Mouse (Mus musculus): ENCODE measurements around the gene Sphk2.
A peak's percentile ranks its signal among the peaks of the same experiment; 100 is the strongest.

Sphk2 gene

DNA sequence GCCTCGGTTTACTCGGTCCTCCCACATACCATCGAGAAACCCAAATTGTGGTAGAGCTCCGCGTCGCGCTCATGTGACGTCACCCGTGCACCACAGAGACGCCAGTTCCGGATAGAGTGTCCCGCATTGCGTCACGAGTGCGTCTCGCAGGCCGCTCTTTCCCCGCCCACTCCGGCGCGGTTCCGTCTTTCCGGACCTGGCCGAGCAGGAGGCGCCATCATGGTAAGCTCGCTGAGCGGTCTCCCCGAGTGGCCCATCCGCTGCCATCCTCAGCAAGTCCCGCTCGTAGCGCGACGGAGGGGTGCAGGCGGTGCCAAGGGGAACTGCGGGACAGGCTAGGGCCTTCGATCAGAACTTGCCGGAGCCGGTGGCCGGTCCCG lies at the start of gene Sphk2:
Gene Sphk2, minus strand, starts transcription at position 85 of the 380 bp plus-strand sequence.
- peak; percentile 98 for DNase-seq (ENCODE audit: extremely low spot score)

GRCm38 (mm10) chr7:45767500-45767899 lies 49.7 kb upstream of the Sphk2 start:
- no peak for DNase-seq (ENCODE audit: extremely low spot score)

DNA sequence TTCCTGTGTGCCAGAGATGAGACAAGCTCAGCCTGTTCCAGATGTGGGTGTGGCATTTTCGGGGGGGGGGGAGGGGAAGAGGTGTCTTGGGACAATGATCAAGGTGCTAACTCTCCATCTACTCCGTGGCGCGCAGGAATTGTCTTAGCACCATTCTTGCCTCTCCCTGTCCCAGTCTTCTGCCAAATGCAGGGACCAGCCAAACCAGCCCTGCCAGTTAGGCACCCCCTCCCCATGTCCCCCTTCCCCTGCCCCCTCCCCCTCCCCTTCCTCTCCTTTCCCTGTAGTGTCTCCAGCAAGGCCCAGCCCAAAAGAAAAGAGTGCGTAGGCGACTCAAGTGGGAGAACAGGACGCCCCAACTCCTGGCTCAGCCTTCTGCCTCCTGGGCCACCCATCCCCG lies 49.0 kb upstream of the Sphk2 start:
- no peak for DNase-seq (ENCODE audit: extremely low spot score)

DNA sequence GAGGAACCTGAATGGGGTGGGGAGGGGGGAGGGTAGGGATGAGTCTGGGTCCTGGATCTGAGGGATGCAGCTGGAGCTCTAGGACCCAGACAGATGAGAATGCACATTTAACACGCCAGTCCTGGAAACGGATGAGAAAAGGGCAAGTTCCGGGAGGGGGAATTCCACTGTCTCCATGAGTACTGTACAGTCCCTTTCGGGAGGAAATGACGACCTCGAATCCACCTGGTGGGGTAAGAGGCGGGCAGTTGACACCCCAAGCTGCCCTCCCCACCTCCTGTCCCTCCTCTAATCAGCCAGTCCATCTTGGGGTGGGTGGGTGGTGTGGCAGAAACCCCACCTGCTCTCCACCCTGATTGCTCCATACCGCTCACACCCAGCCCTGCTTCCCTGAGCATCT lies 48.2 kb upstream of the Sphk2 start:
- DNase-seq (ENCODE audit: extremely low spot score) = no peak

DNA sequence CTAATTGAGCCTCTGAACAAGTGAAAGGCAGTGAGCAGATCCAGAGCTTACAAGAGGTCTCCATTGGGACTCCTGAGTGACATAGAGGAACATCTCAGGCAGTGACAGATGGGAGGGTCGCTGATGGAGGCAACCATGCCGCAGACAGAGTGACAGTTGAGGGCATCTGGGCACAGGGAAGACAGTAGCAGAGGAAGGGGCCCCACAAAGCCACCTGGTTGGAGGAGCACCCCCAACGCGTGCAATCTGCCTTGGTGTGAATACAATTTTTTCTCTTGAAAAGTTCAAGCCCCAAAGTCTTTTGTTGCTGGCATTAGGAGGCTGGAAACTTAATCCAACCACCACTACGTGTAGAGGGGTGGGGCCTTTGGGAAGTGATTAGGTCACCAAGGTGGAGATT lies 42.3 kb upstream of the Sphk2 start:
- DNase-seq (ENCODE audit: extremely low spot score) = no peak

GRCm38 (mm10) chr7:45759400-45759799 lies 41.6 kb upstream of the Sphk2 start:
- DNase-seq (ENCODE audit: extremely low spot score) = no peak

DNA sequence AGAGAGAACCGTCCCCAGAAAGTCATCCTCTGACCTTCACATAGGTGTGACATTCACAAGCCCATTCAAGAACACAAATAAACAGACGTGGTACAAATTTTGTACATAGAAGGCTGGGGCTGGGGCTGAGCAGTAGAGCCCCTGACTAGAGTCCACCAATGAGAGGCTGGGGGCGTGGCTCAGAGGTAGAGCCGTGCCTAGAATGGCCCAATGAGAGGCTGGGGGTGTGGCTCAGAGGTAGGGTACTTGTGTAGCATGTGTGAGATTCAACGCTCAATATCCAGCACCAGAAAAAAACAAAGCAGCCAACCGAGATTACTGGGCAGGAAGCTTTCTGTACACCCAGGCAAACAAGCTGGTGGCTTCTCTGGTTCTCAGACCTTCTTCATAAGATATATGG lies 37.9 kb upstream of the Sphk2 start:
- DNase-seq (ENCODE audit: extremely low spot score) = no peak

DNA sequence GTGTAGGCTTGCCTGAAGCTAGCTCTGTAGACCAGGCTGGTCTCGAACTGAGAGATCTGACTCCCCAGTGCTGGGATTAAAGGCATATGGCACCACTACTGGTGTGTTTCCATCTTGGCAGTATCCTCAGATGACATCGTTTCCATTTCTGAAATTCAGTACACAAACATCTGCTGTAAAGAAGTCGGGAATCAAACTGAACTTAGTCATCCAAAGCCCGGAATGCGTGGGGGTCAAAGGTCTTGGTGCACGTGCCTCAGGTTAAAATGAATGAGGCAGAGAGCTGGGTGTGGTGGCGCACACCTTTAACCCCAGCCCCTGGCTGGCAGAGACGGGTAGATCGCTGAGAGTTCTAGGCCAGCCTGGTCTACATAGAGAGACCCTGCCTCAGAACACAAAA lies 32.4 kb upstream of the Sphk2 start:
- no peak for DNase-seq (ENCODE audit: extremely low spot score)

DNA sequence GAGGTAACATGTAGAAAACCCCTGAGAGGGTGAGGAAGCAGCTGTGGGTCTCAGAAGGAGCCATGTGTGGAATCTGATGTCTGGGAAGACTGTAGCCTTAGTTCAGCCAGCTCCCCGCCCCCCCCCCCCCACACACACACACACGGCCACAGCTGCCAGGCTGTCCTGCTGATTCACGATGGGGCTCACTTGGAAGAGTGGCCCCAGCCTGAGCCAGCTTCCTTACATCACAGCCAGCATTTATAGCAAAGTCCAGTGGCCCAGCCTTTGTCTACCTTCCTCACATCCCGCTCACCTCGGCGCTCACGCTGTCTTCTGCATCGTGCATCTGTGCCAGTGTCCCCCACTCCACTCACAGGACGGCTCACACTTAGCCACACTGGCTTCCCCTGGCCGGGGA lies 31.6 kb upstream of the Sphk2 start:
- DNase-seq (ENCODE audit: extremely low spot score) = no peak

DNA sequence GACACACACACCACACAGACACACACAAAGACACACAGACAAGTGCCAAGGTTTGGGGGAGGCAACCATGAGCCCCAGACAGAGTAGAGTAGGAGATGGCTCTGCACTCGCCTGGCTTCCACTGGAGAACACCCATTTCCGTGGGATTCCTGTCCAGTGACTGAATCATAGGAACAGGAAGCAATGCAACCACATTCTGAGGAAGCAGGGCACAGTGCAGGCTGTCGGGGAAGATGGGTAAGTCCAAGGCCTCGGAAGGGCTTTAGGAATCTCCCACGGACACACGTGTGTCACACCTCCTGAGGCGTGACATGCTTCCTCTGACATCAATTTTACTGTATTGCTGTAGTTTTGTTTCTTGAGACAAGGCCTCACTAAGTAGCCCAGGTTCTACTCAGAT lies 30.3 kb upstream of the Sphk2 start:
- DNase-seq (ENCODE audit: extremely low spot score) = no peak

DNA sequence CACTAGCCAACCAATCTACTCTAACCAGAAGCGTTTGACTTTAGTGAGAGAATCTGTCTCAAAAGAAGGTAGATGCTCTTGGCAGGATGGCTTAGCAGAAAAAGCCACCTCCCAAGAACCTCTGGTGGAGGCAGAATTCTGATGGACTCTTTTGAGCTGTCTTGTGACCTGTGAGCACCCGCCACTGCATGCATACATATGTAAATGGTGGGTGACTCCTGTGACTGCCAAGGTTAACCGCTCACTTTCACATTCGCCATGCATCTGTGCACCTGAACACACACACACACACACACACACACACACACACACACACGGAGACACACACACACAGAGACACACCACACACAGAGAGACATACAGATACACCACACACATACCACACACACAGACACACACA lies 29.6 kb upstream of the Sphk2 start:
- DNase-seq (ENCODE audit: extremely low spot score) = no peak

DNA sequence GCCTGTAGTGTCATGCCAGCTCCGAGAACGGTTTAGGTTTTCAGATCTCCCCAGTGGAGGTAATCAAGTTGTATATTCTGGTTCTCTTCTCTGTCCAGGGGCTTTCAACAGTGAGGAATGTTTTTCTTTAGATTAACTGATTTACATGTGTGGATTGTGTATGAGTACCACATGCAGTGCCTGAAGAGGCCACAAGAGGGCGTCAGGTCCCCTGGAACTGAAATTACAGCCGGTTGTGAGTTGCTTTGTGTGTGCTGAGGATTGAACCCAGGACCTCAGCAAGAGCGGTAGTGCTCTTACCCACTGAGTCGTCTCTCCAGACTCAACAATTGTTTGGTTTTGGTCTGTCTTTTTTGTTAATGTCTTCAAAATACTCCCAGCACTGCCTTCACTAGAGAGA lies 28.7 kb upstream of the Sphk2 start:
- no peak for DNase-seq (ENCODE audit: extremely low spot score)

GRCm38 (mm10) chr7:45744387-45744786 lies 26.6 kb upstream of the Sphk2 start:
- peak; percentile 66 for DNase-seq (ENCODE audit: extremely low spot score)

GRCm38 (mm10) chr7:45742338-45742737 lies 24.5 kb upstream of the Sphk2 start:
- DNase-seq (ENCODE audit: extremely low spot score) = no peak

DNA sequence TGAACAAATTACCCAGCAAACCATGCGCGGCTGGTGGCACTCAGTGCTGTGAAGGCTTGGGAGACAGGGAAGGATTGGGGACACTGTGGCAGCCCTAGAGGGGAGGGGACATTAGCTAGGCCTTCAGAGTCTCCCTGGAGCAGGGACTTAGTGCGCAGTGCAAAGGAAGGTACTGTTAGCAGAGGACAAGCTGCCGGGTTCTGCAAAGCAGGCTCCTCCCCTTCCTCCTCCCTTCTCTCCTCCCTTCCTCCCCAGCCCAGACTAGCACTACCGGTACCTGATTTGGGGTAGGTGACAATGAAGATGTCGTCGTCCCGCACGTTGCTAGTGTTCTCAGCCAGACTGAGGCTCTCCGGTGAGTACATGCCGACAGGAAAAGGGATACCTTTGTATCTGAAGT lies 24.0 kb upstream of the Sphk2 start:
- DNase-seq (ENCODE audit: extremely low spot score) = no peak

DNA sequence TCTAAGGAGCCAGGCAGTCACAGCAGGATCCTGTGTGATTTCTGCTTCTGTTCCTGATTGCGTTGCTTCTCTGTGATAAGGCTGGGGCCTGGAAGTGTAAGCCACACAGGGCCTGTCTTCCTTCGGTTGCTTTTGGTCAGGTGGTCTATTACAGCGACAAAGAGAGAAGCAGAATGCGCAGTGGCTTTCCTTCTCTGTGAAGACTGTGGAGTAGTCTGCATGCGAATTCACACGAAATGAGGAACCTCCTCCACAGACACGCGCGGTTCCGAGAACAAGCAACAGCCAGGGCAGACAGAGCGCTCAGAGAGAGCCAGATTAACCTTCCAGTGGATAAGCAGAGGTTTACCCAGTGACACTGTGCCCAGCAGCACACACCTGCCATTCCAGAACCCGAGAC lies 23.5 kb upstream of the Sphk2 start:
- DNase-seq (ENCODE audit: extremely low spot score) = no peak

DNA sequence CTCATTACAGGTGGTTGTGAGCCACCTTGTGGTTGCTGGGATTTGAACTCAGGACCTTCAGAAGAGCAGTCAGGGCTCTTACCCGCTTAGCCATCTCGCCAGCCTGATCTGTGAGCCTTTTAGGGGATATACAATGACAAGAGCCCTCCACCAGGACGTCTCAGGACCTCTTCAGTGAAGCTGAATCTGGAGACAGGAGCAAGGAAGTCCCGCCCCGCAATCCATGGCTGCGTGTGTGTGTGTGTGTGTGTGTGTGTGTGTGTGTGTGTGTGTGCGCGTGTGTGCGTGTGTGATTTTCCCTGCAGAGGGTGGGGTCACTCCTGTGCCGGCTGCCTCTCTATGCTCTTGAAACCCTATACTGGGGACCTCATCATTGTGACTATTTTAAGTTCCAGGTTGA lies 22.0 kb upstream of the Sphk2 start:
- DNase-seq (ENCODE audit: extremely low spot score) = no peak

DNA sequence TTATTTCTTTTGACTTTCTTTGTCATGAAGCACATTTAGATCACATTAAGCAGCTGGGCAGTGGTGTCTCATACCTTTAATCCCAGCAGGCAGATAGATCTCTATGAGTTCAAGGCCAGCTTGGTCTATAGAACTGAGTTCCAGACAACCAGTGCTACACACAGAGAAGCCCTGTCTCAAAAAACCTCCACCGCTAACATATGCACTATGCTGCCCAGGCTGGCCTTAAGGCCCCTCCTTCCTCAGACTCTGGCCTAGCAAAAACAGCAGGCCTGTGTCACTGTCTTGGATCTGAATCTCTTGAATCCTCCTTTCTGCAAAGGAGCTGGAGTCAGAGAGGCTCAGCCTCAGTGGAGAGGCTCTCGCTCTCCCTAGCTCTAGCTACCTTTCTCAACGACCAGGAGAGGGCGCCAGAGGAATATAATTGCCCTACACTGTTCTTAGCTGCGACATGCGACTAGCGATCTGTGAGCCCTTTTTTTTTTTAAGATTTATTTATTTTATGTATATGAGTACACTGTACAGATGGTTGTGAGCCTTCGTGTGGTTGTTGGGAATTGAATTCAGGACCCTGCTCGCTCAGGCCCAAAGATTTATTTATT lies 21.5 kb upstream of the Sphk2 start:
- peak; percentile 71 for DNase-seq (ENCODE audit: extremely low spot score)

GRCm38 (mm10) chr7:45733477-45733876 lies 15.7 kb upstream of the Sphk2 start:
- no peak for DNase-seq (ENCODE audit: extremely low spot score)

GRCm38 (mm10) chr7:45730727-45731431 lies 13.1 kb upstream of the Sphk2 start:
- peak; percentile 78 for DNase-seq (ENCODE audit: extremely low spot score)

DNA sequence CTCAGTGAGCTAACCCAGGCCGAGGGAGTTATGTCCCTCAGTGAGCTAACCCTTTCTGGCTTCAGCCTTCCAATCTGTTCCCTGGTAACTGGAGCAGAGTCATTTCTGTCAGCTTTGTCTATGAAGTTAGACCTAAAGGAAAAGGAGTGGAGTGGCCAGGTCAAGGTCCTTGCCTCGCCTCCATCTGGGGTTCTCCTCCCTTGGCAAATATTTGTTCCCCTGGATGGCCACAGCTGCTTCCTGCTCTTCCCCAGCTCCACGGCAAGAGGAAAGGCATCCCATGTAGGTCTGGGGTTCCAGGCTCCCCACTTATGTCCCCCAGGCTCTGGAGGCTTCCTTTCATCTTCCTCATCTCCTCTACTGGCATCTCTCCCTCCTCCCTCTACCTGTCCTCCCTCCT lies 9.8 kb upstream of the Sphk2 start:
- DNase-seq (ENCODE audit: extremely low spot score) = no peak

DNA sequence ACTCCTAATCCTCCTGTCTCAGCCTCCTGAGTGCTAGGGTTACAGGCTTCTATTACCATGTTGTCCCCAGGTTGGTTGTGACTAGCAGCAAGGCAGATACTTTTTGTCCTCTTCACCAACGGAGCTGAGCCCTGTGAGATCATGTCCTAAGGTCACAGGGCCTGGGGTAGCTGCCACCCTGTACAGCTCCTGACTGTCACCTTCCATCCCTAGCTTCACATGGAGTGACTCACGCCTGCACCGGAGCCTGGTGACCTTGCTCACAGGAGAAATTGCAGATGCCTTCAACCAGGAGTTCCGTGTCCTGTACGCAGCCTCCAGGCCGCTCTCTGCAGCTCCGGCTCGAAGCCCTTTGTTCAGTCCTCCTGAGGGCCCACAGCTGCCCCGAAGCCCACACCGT lies 8.6 kb upstream of the Sphk2 start:
- DNase-seq (ENCODE audit: extremely low spot score) = no peak

- DNase-seq (ENCODE audit: extremely low spot score) = no peak
Observed at GRCm38 (mm10) chr7:45725713-45726112, 7.9 kb upstream of the Sphk2 start, which contains the start of gene Spaca4. TSS of gene Spaca4 (minus strand) at chr7:45725813.

DNA sequence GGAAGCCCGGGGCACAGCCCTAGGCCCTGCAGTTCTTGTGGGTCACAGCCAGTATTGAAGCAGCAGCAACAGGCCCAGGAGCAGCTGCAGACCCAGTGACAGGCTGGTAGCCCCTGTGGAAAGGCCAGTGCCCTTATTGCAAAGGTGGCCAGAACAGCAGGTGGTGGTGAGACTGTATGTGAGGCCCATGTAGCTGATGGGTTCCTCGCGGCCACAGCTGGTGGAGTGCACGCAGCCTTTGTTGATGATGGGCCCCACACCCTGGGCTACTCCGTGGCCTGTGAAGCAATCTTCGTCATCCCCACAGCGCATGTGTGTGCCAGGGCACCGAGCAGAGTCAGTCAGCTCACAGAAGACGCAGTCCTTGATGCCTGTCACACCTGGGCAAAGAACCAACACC lies 7.3 kb upstream of the Sphk2 start:
- no peak for DNase-seq (ENCODE audit: extremely low spot score)
